Mouse (Mus musculus): ENCODE measurements around the gene Ttc17. TPM values are rescaled to one million over a fixed set of nuclear protein-coding genes. Genes with fewer than 3 reads are reported as not detected.

Ttc17 gene
- total RNA-seq, 2 experiments from 2014 or later = 32.6 to 32.7 TPM

- DNase-seq (ENCODE audit: low spot score in 2 of 2) = no peak
These were observed 104.7 kb downstream of the Ttc17 start for GRCm38 (mm10) chr2:94301749-94302148.

- DNase-seq (ENCODE audit: low spot score in 2 of 2) = no peak
These were observed 109.0 kb downstream of the Ttc17 start for GRCm38 (mm10) chr2:94297467-94297866.

GRCm38 (mm10) chr2:94290483-94290882, 116.0 kb downstream of the Ttc17 start:
- DNase-seq (ENCODE audit: low spot score in 2 of 2) = peak; percentile 84 to 85

- no peak for DNase-seq (ENCODE audit: low spot score in 2 of 2)
These were observed 116.8 kb downstream of the Ttc17 start for GRCm38 (mm10) chr2:94289659-94290058.

- DNase-seq (ENCODE audit: low spot score in 2 of 2) = peak; percentile 58 to 67
These were observed 117.3 kb downstream of the Ttc17 start for GRCm38 (mm10) chr2:94289169-94289568.

- DNase-seq (ENCODE audit: low spot score in 2 of 2) = no peak
These were observed 118.4 kb downstream of the Ttc17 start for GRCm38 (mm10) chr2:94288086-94288485.

GRCm38 (mm10) chr2:94287435-94287834, 119.1 kb downstream of the Ttc17 start:
- no peak for DNase-seq (ENCODE audit: low spot score in 2 of 2)

GRCm38 (mm10) chr2:94283526-94283925, 123.0 kb downstream of the Ttc17 start:
- DNase-seq (ENCODE audit: low spot score in 2 of 2) = no peak

GRCm38 (mm10) chr2:94279596-94279995, 126.9 kb downstream of the Ttc17 start:
- no peak for DNase-seq (ENCODE audit: low spot score in 2 of 2)

- DNase-seq (ENCODE audit: low spot score in 2 of 2) = no peak
These were observed 130.4 kb downstream of the Ttc17 start for GRCm38 (mm10) chr2:94276103-94276502.

- DNase-seq (ENCODE audit: low spot score in 2 of 2) = no peak
These were observed 130.8 kb downstream of the Ttc17 start for GRCm38 (mm10) chr2:94275658-94276057.

GRCm38 (mm10) chr2:94273154-94274021, 133.1 kb downstream of the Ttc17 start:
- DNase-seq (ENCODE audit: low spot score in 2 of 2) = peak; percentile 85 to 90

GRCm38 (mm10) chr2:94271176-94271575, 135.3 kb downstream of the Ttc17 start:
- DNase-seq (ENCODE audit: low spot score in 2 of 2) = no peak

GRCm38 (mm10) chr2:94268835-94269234, 137.7 kb downstream of the Ttc17 start:
- no peak for DNase-seq (ENCODE audit: low spot score in 2 of 2)

- DNase-seq (ENCODE audit: low spot score in 2 of 2) = no peak
These were observed 139.2 kb downstream of the Ttc17 start for GRCm38 (mm10) chr2:94267213-94267850.

- no peak for DNase-seq (ENCODE audit: low spot score in 2 of 2)
These were observed 139.9 kb downstream of the Ttc17 start for GRCm38 (mm10) chr2:94266381-94267160.

GRCm38 (mm10) chr2:94265221-94266191, 141.0 kb downstream of the Ttc17 start:
- DNase-seq (ENCODE audit: low spot score in 2 of 2) = peak; percentile 70 to 76

- peak in 1 of 2 experiments; percentile 49 for DNase-seq (ENCODE audit: low spot score in 2 of 2)
These were observed 141.8 kb downstream of the Ttc17 start for GRCm38 (mm10) chr2:94264631-94265098.

GRCm38 (mm10) chr2:94264006-94264405, 142.5 kb downstream of the Ttc17 start:
- no peak for DNase-seq (ENCODE audit: low spot score in 2 of 2)

- DNase-seq (ENCODE audit: low spot score in 2 of 2) = peak in 1 of 2 experiments; percentile 60
These were observed 143.0 kb downstream of the Ttc17 start for GRCm38 (mm10) chr2:94263530-94263937.
